Mouse (Mus musculus) brain, embryonic 18.5 days (tissue): ENCODE measurements at regions not wholly inside any gene's neighbourhood (a gene's known extent, or its start where the extent isn't known, plus 50 kb on each side); places are given as distances from the start of the nearest gene placed in this dataset.

Experiments used
- DNase-seq: peaks from one replicate; pipeline ENCODE4 v3.0.0-alpha.2; 2012; ENCODE audit warnings: low read depth, low spot score

- no peak for DNase-seq
Measured at GRCm38 (mm10) chr11:104038271-104038800, 71.8 kb downstream of the Arf2 start.

GRCm38 (mm10) chr11:104045216-104045615 lies 78.7 kb downstream of the Arf2 start:
- no peak for DNase-seq

GRCm38 (mm10) chr11:104051986-104052385 lies 80.7 kb upstream of the Crhr1 start:
- peak; percentile 54 for DNase-seq

GRCm38 (mm10) chr11:104053242-104053641 lies 79.4 kb upstream of the Crhr1 start:
- DNase-seq, result no peak

DNA sequence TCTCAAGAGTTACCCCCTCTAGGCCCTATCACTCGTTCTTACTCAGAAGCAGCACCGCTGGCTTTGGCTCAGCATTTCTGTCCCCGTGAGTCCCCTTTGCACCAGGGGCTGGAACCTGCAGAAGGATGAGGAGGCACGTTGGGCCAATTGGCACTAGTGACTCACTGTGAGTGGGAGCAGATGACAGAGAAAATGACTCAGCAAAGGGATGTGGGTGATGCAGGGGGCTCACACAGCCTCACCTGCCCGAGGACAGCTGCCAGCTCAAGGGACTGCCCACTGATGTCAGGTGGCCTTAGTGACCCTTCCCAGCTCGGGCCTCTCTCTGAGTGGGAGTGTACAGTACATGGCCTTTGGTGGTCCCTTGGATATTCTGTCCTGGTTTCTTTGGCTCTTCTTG lies 76.7 kb upstream of the Crhr1 start:
- DNase-seq, result no peak

- no peak for DNase-seq
Measured at GRCm38 (mm10) chr11:104057046-104057445, 75.6 kb upstream of the Crhr1 start.

- no peak for DNase-seq
Measured at GRCm38 (mm10) chr11:104058600-104058999, 74.1 kb upstream of the Crhr1 start.

DNA sequence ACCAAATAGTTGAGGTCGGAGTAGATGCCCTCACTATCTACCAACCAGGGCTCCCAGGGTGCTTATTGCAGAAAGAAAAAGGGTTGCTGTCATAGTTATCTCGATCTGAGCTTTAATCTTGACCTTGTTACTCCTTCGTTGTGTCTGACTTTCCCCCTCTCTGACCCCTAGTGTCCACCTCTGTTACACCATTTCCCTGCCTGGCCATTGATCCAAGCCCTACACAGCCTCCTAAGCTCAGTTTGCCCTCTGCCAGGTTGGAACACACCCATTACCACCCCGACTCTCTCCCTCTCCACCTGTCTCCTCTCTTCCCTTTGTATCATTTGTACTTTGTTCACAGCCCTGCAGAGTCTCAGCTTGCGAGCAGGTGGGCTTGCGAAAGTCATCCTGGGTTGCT lies 73.6 kb upstream of the Crhr1 start:
- no peak for DNase-seq

DNA sequence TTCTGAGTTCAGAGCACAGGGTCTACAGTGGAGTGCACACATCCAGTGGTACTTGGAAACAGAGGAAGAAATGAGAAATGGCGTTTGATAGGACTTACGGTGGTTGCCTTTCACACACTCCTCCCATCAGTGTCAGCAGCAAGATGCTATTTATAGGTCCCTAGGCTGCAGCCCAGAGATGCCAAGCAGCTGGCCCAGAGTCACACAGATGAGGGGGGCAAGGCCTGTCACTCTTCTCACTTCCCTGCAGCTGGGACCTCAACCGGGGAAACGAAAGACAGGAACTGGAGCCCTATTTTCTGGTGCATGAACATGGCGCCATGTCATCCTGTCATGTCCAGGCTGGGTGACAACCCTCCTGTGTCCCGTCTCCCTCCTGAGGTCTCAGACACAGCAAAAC lies 71.3 kb upstream of the Crhr1 start:
- no peak for DNase-seq

DNA sequence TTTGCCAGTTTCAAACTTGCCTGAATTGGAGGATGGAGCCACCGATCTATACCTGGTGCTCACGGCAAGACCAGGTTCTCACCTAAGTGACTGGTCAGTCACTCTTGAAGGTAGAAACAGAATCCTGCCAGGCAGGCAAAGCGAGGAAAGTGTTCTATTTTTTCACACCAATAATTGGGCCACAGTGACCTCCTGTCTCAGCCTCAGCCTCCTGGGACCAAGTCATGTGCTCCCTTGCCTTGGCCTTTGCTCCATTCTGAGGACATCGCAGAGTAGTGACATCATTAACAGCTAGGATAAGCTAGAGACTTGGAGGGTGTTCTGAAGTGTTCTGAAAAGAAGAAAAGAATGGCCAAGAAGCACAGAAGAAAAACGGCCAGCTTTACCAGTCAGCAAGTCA lies 67.5 kb upstream of the Crhr1 start:
- no peak for DNase-seq

- DNase-seq, result no peak
Measured at GRCm38 (mm10) chr11:104072591-104073183, 60.0 kb upstream of the Crhr1 start.

DNA sequence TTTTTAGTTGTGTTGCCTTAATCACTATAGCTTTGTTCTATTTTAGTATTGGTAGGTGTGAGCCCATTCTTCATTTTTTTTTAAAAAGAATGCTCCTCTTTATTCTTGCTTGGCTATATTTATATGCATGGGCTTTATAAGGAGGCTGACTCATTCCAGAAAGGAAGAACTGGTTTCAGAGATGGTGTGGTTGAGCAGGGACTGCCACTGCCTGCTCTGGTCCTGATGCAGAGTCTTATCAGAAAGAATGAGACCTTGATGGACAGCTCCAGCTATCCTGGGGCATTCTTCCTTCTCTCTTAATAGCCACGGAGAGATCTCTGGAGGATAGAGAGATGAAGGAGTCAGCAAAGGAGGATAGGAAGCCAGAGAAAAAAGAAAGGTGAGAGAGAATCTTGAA lies 57.9 kb upstream of the Crhr1 start:
- no peak for DNase-seq

DNA sequence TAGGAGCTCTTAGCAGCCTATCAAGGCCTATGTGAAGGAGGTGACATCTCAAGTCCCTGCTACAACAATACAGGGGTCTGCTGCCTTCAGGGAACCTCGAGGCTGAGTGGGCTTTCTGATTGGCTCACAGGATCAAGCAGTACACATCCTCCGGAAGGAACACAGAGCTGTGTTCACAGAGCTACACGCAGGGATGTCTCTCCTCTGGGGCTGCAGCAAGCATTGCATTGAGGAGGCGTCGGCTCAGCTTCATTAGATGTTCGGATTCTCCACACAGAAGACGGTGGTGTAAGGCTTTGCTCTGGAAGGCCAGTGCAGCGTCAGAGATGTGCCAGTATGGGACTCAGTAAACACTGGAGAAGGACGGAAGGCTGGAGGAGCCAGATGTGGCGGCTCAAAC lies 57.3 kb upstream of the Crhr1 start:
- DNase-seq, result no peak

DNA sequence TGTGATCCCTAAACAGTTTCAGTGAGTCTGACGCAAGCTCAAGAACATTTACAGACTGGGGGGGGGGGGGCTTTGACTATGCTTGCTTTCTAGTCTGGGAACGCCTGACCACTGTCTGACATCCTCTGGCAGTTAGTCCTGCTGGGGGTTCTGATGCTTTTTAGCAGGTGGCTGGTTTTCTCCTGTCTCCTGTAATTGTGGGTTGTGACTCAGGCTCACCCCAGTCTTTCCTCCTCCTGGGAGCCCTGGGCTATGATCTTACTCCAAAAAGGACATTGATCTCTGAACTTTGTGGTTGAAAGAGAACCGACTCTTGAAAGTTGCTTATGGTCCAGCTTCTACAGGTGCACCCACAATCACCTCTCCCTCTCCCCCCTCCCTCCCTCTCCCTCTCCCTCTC lies 50.6 kb upstream of the Crhr1 start:
- no peak for DNase-seq
